Mouse (Mus musculus) erythroblast, embryonic 14.5 days (primary cell): ENCODE measurements around the gene Anpep.

ENCODE experiments used
- GATA1 ChIP-seq: IDR thresholded peaks from 2 replicates; pipeline ENCODE4 v1.6.1; 2012; ENCODE audit warnings: low read length, inconsistent platforms, mixed read lengths
- TAL1 ChIP-seq: IDR thresholded peaks from 3 replicates; pipeline ENCODE4 v1.6.1; 2012; ENCODE audit warnings: low read length, inconsistent platforms, mixed read lengths

- TF ChIP-seq TAL1: no peak
- TF ChIP-seq GATA1: no peak
Observed at GRCm38 (mm10) chr7:79818321-79818720, 42.5 kb downstream of the Anpep start.
